Mouse (Mus musculus) midbrain, embryonic 10.5 days (tissue): Measurements from ENCODE around the gene H2-Q4. TPM values are rescaled to one million over a fixed set of nuclear protein-coding genes. Genes with fewer than 3 reads are reported as not detected.
"Not testable (repeated sequence)": the region's sequence is repeated elsewhere in the genome, so short reads cannot be mapped to it uniquely, and the experiment has no call there.

Experiments
- DNase-seq: peaks from one replicate; pipeline ENCODE4 v3.0.0-alpha.2; 2017; ENCODE audit warnings: low spot score
- H3K27ac ChIP-seq: fragments of 300-500 bp; sonication (generic); replicated peaks from 2 replicates; pipeline ENCODE4 v1.5.1; 2016; ENCODE audit warnings: mild to moderate bottlenecking
- H3K27me3 ChIP-seq: fragments of 300-500 bp; sonication (generic); 2 replicates; pipeline ENCODE4 v1.6.1; 2016; ENCODE audit warnings: low read depth, mild to moderate bottlenecking; ENCODE audit not compliant: poor library complexity, severe bottlenecking
- H3K36me3 ChIP-seq: fragments of 300-500 bp; sonication (generic); 2 replicates; pipeline ENCODE4 v1.6.1; 2016; ENCODE audit warnings: mild to moderate bottlenecking, moderate library complexity
- H3K4me1 ChIP-seq: fragments of 300-500 bp; sonication (generic); 2 replicates; pipeline ENCODE4 v1.6.1; 2016
- H3K4me3 ChIP-seq: fragments of 300-500 bp; sonication (generic); 2 replicates; pipeline ENCODE4 v1.5.1; 2016; ENCODE audit warnings: mild to moderate bottlenecking, moderate library complexity
- H3K9me3 ChIP-seq: fragments of 300-500 bp; sonication (generic); replicated peaks from 2 replicates; pipeline ENCODE4 v1.6.1; 2016; ENCODE audit warnings: mild to moderate bottlenecking
- WGBS: fragments of 180-500 bp; shearing (Covaris S2); methylation state at CpG from one replicate; pipeline ENCODE4 v1.1.7; 2016; 5-methylcytosine and 5-hydroxymethylcytosine counted together
- polyA plus RNA-seq: library from polyadenylated mRNA; unstranded; fragments of >200 nt; fragmentation: Nextera tagmentation; extraction: Ambion mirVana; gene quantifications from 2 replicates; pipeline ENCODE4 v1.2.1, GENCODE M21; 2016

H2-Q4 gene
- polyA plus RNA-seq, 1 experiment from 2014 or later: 3.1 TPM

- H3K9me3 ChIP-seq, H3K4me3 ChIP-seq, H3K27ac ChIP-seq, H3K36me3 ChIP-seq, DNase-seq: not testable (repeated sequence)
- Histone ChIP-seq H3K27me3 (peaks cover 45% of the 10 kb centered on the region), H3K4me1 (peaks cover 12% of the 10 kb centered on the region)
- 81% methylated on average over 3 of the region's 3 CpGs for WGBS
These were observed 44.7 kb downstream of the H2-Q4 start for GRCm38 (mm10) chr17:35424106-35424505.

GRCm38 (mm10) chr17:35424624-35425416 is 45.4 kb downstream of the H2-Q4 start, which contains the start of gene H2-Q6:
H2-Q6 (plus strand) TSS chr17:35424850.
- H3K27me3 ChIP-seq: peaks cover 50% of the 10 kb centered on the region
- not testable (repeated sequence) for H3K9me3 ChIP-seq

GRCm38 (mm10) chr17:35425474-35425873 is 46.1 kb downstream of the H2-Q4 start:
- Histone ChIP-seq H3K4me1 (peaks cover 12% of the 10 kb centered on the region), H3K27me3 (peaks cover 50% of the 10 kb centered on the region), H3K4me3 (peak overlapping the region; percentile 51)
- WGBS: 13% methylated on average over 28 of the region's 28 CpGs
- peak; percentile 51 for DNase-seq
- not testable (repeated sequence) for H3K9me3 ChIP-seq, H3K27ac ChIP-seq, H3K36me3 ChIP-seq

More at GRCm38 (mm10) chr17:35424624-35425416, 45.4 kb downstream of the H2-Q4 start, which contains the start of gene H2-Q6:
- WGBS: 2% methylated on average over 54 of the region's 66 CpGs
- H3K27ac ChIP-seq: peak within 1 kb of the TSS; percentile 43; the same call in 1 of the 2 replicates
- H3K4me3 ChIP-seq: peak within 1 kb of the TSS; percentile 51
- not testable (repeated sequence) for H3K36me3 ChIP-seq
- peak; percentile 69 for DNase-seq
- peaks cover 12% of the 10 kb centered on the region for H3K4me1 ChIP-seq

- not testable (repeated sequence) for H3K9me3 ChIP-seq, H3K36me3 ChIP-seq, H3K4me3 ChIP-seq, H3K27ac ChIP-seq, DNase-seq
- WGBS: 88% methylated on average over 6 of the region's 6 CpGs
- peaks cover 35% of the 10 kb centered on the region for H3K27me3 ChIP-seq
- H3K4me1 ChIP-seq: peaks cover 12% of the 10 kb centered on the region
These were observed 49.5 kb downstream of the H2-Q4 start for GRCm38 (mm10) chr17:35428883-35429282.

GRCm38 (mm10) chr17:35430671-35431070 is 51.3 kb downstream of the H2-Q4 start:
- H3K27ac ChIP-seq, H3K4me3 ChIP-seq, DNase-seq, H3K9me3 ChIP-seq, H3K36me3 ChIP-seq, H3K4me1 ChIP-seq: not testable (repeated sequence)
- H3K27me3 ChIP-seq: peaks cover 21% of the 10 kb centered on the region
- 84% methylated on average over 6 of the region's 6 CpGs for WGBS

GRCm38 (mm10) chr17:35432167-35432566 is 52.8 kb downstream of the H2-Q4 start:
- 81% methylated on average over 3 of the region's 3 CpGs for WGBS
- not testable (repeated sequence) for H3K27ac ChIP-seq, H3K4me1 ChIP-seq, H3K9me3 ChIP-seq, DNase-seq, H3K36me3 ChIP-seq, H3K4me3 ChIP-seq
- H3K27me3 ChIP-seq: peaks cover 16% of the 10 kb centered on the region

- WGBS: 8% methylated on average over 8 of the region's 8 CpGs
- DNase-seq: peak; percentile 63
- not testable (repeated sequence) for H3K36me3 ChIP-seq, H3K9me3 ChIP-seq, H3K27ac ChIP-seq, H3K4me3 ChIP-seq
- Histone ChIP-seq H3K4me1 (peaks cover 11% of the 10 kb centered on the region), H3K27me3 (peaks cover 28% of the 10 kb centered on the region)
These were observed 55.4 kb downstream of the H2-Q4 start for GRCm38 (mm10) chr17:35434836-35435235.

Other genes starting within 250 kb of the H2-Q4 start
- gene Apom, start 247.6 kb upstream of the H2-Q4 start, polyA plus RNA-seq: 0.53 and 0.66 TPM in 2 replicates
- gene Bag6, start 244.4 kb upstream of the H2-Q4 start, polyA plus RNA-seq: 56.6 and 67.4 TPM in 2 replicates
- 173 and 198 TPM in 2 replicates for gene Prrc2a, start 214.7 kb upstream of the H2-Q4 start, polyA plus RNA-seq
- 4.0 and 5.8 TPM in 2 replicates for gene Aif1, start 203.5 kb upstream of the H2-Q4 start, polyA plus RNA-seq
- gene Lst1, start 191.2 kb upstream of the H2-Q4 start, polyA plus RNA-seq: 5.0 and 8.3 TPM in 2 replicates
- 0.10 TPM in 1 of 2 replicates, not detected in the other for gene Ltb, start 185.2 kb upstream of the H2-Q4 start, polyA plus RNA-seq
- gene Tnf, start 177.6 kb upstream of the H2-Q4 start, polyA plus RNA-seq: 0.07 TPM in 1 of 2 replicates, not detected in the other
- not detected in 2 replicates for gene Lta, start 174.3 kb upstream of the H2-Q4 start, polyA plus RNA-seq
- 0.25 and 0.37 TPM in 2 replicates for gene Gm16181, start 158.8 kb upstream of the H2-Q4 start, polyA plus RNA-seq
- gene Atp6v1g2, start 146.0 kb upstream of the H2-Q4 start, polyA plus RNA-seq: 9.7 and 11.8 TPM in 2 replicates
- 9.9 and 11.7 TPM in 2 replicates for gene Nfkbil1, start 143.8 kb upstream of the H2-Q4 start, polyA plus RNA-seq
- gene Ddx39b, start 137.9 kb upstream of the H2-Q4 start, polyA plus RNA-seq: 682 and 724 TPM in 2 replicates
- 55.3 and 61.1 TPM in 2 replicates for gene H2-D1, start 116.9 kb upstream of the H2-Q4 start, polyA plus RNA-seq
- gene H2-Q1, start 59.2 kb upstream of the H2-Q4 start, polyA plus RNA-seq: not detected in 2 replicates
- gene H2-Q2, start 37.4 kb upstream of the H2-Q4 start, polyA plus RNA-seq: 0.25 and 0.38 TPM in 2 replicates
- 1.5 and 1.9 TPM in 2 replicates for gene H2-Q6, start 45.2 kb downstream of the H2-Q4 start, polyA plus RNA-seq
- gene H2-Q7, start 59.5 kb downstream of the H2-Q4 start, polyA plus RNA-seq: 16.0 and 17.5 TPM in 2 replicates
- 0.22 and 0.27 TPM in 2 replicates for gene H2-Q10, start 90.5 kb downstream of the H2-Q4 start, polyA plus RNA-seq
- 0.10 TPM in 1 of 2 replicates, not detected in the other for gene Pou5f1, start 126.4 kb downstream of the H2-Q4 start, polyA plus RNA-seq
- 56.7 and 58.8 TPM in 2 replicates for gene Tcf19, start 137.2 kb downstream of the H2-Q4 start, polyA plus RNA-seq
- 23.4 and 23.6 TPM in 2 replicates for gene Cchcr1, start 137.5 kb downstream of the H2-Q4 start, polyA plus RNA-seq
- gene Psors1c2, start 153.6 kb downstream of the H2-Q4 start, polyA plus RNA-seq: 1.4 and 2.0 TPM in 2 replicates
- gene Cdsn, start 172.5 kb downstream of the H2-Q4 start, polyA plus RNA-seq: 0.07 and 0.10 TPM in 2 replicates
- not detected in 2 replicates for gene 2300002M23Rik, start 187.8 kb downstream of the H2-Q4 start, polyA plus RNA-seq
- gene Sfta2, start 221.9 kb downstream of the H2-Q4 start, polyA plus RNA-seq: not detected in 2 replicates
- gene Gm9573, start 247.0 kb downstream of the H2-Q4 start, polyA plus RNA-seq: not detected in 2 replicates